Mouse (Mus musculus) midbrain, embryonic 16.5 days (tissue): ENCODE data around the gene Pdia6. TPM values are rescaled to one million over a fixed set of nuclear protein-coding genes. Genes with fewer than 3 reads are reported as not detected.

Experiments
- ATAC-seq: fragments of 200-750 bp; cut with Nextera tagmentation; 2 replicates; pipeline ENCODE4 v1.8.0; 2017; ENCODE audit warnings: moderate TSS enrichment
- H3K27ac ChIP-seq: fragments of 300-500 bp; sonication (generic); 2 replicates; pipeline ENCODE4 v1.5.1; 2014; ENCODE audit warnings: mild to moderate bottlenecking, low read length, mixed read lengths
- H3K27me3 ChIP-seq: fragments of 300-500 bp; sonication (generic); 2 replicates; pipeline ENCODE4 v1.6.1; 2014; ENCODE audit warnings: low read depth, low read length, mixed read lengths; ENCODE audit not compliant: control insufficient read depth, insufficient read depth
- H3K36me3 ChIP-seq: fragments of 300-500 bp; sonication (generic); 2 replicates; pipeline ENCODE4 v1.6.1; 2014; ENCODE audit warnings: mild to moderate bottlenecking, low read length, moderate library complexity, mixed read lengths; ENCODE audit not compliant: control insufficient read depth, insufficient read depth
- H3K4me1 ChIP-seq: fragments of 300-500 bp; sonication (generic); 2 replicates; pipeline ENCODE4 v1.6.1; 2014; ENCODE audit warnings: mild to moderate bottlenecking, low read length, mixed read lengths; ENCODE audit not compliant: control insufficient read depth, insufficient read depth
- H3K4me2 ChIP-seq: fragments of 300-500 bp; sonication (generic); 2 replicates; pipeline ENCODE4 v1.6.1; 2014; ENCODE audit warnings: mild to moderate bottlenecking, low read length, mixed read lengths
- H3K4me3 ChIP-seq: fragments of 300-500 bp; sonication (generic); 2 replicates; pipeline ENCODE4 v1.5.1; 2014; ENCODE audit warnings: low read depth, mild to moderate bottlenecking, low read length, moderate library complexity, mixed read lengths
- H3K9ac ChIP-seq: fragments of 300-500 bp; sonication (generic); 2 replicates; pipeline ENCODE4 v1.6.1; 2014; ENCODE audit warnings: low read depth, low read length, mixed read lengths
- H3K9me3 ChIP-seq: fragments of 300-500 bp; sonication (generic); replicated peaks from 2 replicates; pipeline ENCODE4 v1.6.1; 2014; ENCODE audit warnings: mild to moderate bottlenecking, low read length, mixed read lengths; ENCODE audit not compliant: control insufficient read depth, poor library complexity, severe bottlenecking
- WGBS: fragments of 180-500 bp; shearing (Covaris S2); extraction: QIAGEN DNeasy Blood & Tissue Kit; methylation state at CpG from one replicate; pipeline ENCODE4 v1.1.7; 2014; 5-methylcytosine and 5-hydroxymethylcytosine counted together
- polyA plus RNA-seq: library from polyadenylated mRNA; unstranded; fragments of >200 nt; fragmentation: Nextera tagmentation; extraction: Ambion mirVana; gene quantifications from 2 replicates; pipeline ENCODE4 v1.2.1, GENCODE M21; 2015

Gene Pdia6
- polyA plus RNA-seq = 273 and 301 TPM in 2 replicates

DNA sequence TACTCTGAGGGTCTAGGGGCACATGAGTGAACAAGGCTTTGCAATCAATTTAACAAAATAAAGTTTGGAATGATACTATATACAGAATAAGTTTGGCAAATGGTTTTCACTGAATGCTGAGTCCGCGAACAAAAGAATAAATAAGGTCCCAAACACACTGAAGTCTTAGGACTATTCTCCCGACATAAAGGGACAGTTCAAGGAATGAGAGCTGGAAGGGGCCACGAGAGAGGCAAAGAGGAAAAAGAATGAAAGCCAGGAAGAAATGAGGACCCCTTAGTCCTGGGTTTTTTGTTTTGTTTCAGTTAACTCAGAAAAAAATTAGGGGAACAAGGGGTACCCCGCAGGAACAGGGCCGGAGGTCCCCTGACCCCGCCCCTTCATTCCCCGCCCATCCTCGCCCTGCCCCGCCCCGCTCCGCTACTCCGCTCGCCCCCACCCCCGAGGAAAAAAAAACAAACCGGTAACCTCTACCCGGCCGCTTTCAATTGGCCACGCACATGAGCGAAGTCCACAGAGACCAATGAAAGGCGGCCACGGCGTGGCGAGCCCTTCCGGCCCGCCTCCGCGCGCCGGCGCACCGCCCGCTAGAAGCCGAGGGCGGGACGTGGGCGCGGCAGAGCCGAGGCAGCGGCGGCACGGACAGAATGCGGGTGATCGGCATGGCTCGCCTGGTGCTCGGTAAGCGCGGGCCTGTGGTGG, at the start of gene Pdia6:
Gene Pdia6, plus strand, starts transcription at position 575 of the 702 bp plus-strand sequence.
- WGBS = under 1% methylated on average over 41 of the region's 48 CpGs
- Histone ChIP-seq H3K9ac (peak within 1 kb of the TSS; percentile 90), H3K4me1 (peaks cover 29% of the 10 kb centered on the region), H3K4me3 (peak within 1 kb of the TSS; percentile 92), H3K4me2 (peak within 1 kb of the TSS; percentile 84), H3K9me3 (no peaks in the 10 kb centered on the region), H3K27me3 (no peaks in the 10 kb centered on the region), H3K27ac (peak within 1 kb of the TSS; percentile 83), H3K36me3 (peaks cover 7% of the 10 kb centered on the region)
- peak; percentile 99 for ATAC-seq

DNA sequence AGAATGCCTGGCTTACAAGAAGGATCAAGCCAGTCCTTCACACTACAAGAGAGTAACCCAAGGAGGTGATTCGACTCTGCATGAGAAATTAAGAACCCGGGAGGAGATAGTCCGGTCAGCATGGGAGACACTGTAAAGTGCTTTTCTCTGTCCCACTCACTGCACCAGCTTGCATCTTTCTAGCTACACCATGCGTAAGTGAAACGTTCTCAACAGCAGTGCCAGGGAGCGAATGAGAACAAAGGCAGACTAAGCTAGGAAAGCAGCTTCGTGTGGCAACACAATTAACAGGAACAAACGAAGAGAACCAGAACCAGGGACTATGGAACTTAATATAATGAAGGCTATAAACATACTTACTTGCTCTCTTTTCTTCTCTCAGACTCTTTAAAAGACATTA, 48.0 kb upstream of the Pdia6 start:
- no peak for ATAC-seq
- no peak overlapping the region for H3K27ac ChIP-seq
- 36% methylated on average over 8 of the region's 8 CpGs for WGBS
- H3K27me3 ChIP-seq = no peaks in the 10 kb centered on the region
- no peak overlapping the region for H3K9ac ChIP-seq
- no peak overlapping the region for H3K4me3 ChIP-seq
- H3K4me2 ChIP-seq = no peak overlapping the region
- no peaks in the 10 kb centered on the region for H3K4me1 ChIP-seq
- H3K9me3 ChIP-seq = no peaks in the 10 kb centered on the region
- no peaks in the 10 kb centered on the region for H3K36me3 ChIP-seq

DNA sequence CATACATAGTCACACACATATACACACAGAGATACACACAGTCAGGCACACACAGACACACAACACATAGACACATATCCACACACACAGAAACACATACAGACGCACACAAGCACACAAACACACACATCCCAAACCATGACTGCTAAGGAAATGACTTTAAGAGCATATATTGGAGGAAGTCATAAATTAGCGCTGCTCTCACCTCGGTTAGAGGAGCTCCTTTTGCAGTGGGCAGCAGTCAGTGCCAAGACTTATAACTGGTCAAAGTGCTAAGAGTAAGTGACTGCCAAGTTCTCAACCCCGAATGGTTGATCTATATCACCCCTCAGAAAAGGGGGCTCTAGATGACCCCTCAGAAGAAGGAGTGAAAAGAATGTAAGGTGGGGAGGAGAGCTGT, 47.2 kb upstream of the Pdia6 start:
- no peak overlapping the region for H3K9ac ChIP-seq
- no peaks in the 10 kb centered on the region for H3K9me3 ChIP-seq
- 87% methylated on average over 4 of the region's 4 CpGs for WGBS
- no peaks in the 10 kb centered on the region for H3K36me3 ChIP-seq
- no peak overlapping the region for H3K27ac ChIP-seq
- no peaks in the 10 kb centered on the region for H3K4me1 ChIP-seq
- H3K27me3 ChIP-seq = no peaks in the 10 kb centered on the region
- no peak overlapping the region for H3K4me2 ChIP-seq
- ATAC-seq = no peak
- H3K4me3 ChIP-seq = no peak overlapping the region

DNA sequence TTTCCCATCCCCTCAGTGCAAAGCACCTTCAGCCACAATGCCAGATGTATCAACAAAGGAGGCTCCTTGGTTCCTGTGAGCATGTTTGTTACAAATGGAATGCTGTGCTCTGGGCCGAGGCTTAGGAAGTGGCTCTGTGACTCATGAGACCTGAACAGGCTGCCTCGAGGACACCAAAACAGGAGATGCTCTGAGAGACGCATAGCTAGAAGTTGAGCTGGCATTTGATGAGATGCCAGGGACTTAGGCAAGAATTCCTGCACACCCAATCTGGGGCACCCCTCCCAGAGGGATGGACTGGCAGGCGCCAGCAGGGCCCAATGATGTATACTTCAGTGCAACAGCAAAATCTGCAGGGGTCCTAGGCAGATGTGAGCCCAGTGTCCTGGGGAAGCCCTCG, 45.7 kb upstream of the Pdia6 start:
- no peaks in the 10 kb centered on the region for H3K9me3 ChIP-seq
- no peaks in the 10 kb centered on the region for H3K36me3 ChIP-seq
- no peaks in the 10 kb centered on the region for H3K27me3 ChIP-seq
- no peak overlapping the region for H3K9ac ChIP-seq
- no peak for ATAC-seq
- H3K4me2 ChIP-seq = no peak overlapping the region
- no peaks in the 10 kb centered on the region for H3K4me1 ChIP-seq
- H3K27ac ChIP-seq = no peak overlapping the region
- WGBS = 78% methylated on average over 5 of the region's 5 CpGs
- no peak overlapping the region for H3K4me3 ChIP-seq

DNA sequence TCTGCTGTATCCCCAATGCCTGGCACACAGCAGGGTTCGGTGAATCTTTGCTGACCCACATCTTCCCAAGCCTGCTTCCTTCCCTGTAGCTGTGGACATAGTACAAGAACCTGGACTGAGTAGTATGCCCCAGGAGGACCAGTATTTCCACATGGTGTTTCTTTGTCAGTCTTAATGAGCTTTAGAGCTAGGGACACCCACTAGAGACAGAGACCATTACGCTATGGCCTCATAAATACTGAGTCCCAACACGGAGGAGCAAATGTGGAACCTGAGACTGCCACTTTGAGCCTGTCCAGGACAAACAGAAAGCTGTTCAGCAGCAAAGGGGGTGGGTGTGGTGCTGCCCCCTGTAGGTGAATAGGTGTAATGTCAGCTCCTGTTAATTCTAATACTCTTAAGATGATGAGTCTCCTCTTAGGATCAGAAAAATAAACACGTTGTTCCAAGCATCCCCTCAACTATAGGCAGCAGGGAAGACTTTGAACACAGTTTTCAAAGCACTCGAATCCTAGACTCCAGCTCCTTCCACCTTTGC, 44.4 kb upstream of the Pdia6 start:
- Histone ChIP-seq H3K9ac (no peak overlapping the region), H3K4me1 (no peaks in the 10 kb centered on the region), H3K4me3 (no peak overlapping the region), H3K4me2 (no peak overlapping the region), H3K27me3 (no peaks in the 10 kb centered on the region), H3K9me3 (no peaks in the 10 kb centered on the region), H3K27ac (no peak overlapping the region), H3K36me3 (no peaks in the 10 kb centered on the region)
- WGBS = 49% methylated on average over 5 of the region's 5 CpGs
- no peak for ATAC-seq

DNA sequence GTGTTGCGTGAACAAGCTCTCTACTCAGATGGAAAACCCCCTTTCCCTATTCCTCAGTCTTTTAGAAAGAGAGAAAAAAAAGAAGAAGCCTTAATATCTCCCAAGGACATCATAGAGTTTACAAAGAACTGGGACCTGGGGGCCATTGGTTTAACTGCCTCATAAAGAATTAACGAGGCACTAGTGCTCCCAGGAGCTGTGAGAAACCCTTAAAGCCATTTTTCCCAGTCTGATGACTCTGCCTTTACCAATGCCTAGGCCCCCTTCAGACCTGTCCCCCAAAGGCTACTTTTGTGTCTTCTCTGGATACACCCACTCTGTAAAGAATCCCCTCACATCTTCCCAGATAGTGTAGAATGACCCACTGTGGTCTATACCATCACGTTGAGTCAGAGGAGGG, 43.3 kb upstream of the Pdia6 start:
- peaks cover 3% of the 10 kb centered on the region; the same call in 1 of the 2 replicates for H3K4me1 ChIP-seq
- WGBS = 62% methylated on average over 3 of the region's 3 CpGs
- H3K9me3 ChIP-seq = no peaks in the 10 kb centered on the region
- H3K27ac ChIP-seq = no peak overlapping the region
- H3K36me3 ChIP-seq = no peaks in the 10 kb centered on the region
- no peak overlapping the region for H3K4me2 ChIP-seq
- no peak overlapping the region for H3K4me3 ChIP-seq
- no peak overlapping the region for H3K9ac ChIP-seq
- 0 out of 2 replicates have a peak, but pooled peaks have one; percentile 12 for ATAC-seq
- H3K27me3 ChIP-seq = no peaks in the 10 kb centered on the region

DNA sequence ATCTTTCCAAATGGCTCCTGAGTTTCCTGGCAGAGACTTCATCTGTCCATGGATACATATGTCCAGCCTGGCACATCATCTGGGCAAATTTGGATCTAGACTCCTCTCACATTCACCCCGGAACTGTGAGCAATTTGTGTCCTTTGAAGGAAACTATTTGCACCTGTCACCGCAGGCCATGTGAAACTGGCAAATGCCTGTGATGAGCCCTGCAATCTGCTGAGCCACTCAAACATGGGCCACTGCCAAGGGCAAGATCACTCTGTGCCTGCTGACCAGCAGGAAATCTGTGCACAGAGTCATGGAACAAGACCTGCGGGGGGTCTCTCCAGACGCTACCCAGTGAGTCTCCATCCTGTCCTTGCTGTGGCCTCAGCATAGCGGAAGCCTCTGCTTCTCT, 41.3 kb upstream of the Pdia6 start:
- no peak overlapping the region for H3K4me2 ChIP-seq

DNA sequence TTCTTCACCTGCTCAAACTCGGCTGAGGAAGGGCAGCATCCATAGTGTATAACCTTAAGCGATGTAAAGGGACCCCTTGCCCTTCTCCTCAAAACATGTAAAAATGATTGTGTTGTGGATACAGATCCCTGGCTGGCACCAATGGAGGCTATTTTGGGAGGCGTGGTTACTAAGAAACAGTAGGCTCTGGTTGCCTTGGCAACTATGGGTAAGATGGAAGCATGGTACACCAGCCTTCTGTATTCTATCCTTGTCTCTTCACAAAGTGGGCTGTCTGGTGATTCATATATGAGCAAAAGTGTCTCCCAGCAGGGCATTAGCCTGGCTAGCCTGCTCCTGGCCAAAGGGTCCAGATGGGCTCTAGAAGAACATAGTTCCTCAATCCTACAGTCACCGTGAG, 38.4 kb upstream of the Pdia6 start:
- peak; percentile 71; the same call in 1 of the 2 replicates for ATAC-seq
- Histone ChIP-seq H3K4me2 (no peak overlapping the region), H3K4me1 (peaks cover 3% of the 10 kb centered on the region; the same call in 1 of the 2 replicates), H3K36me3 (no peaks in the 10 kb centered on the region), H3K9me3 (no peaks in the 10 kb centered on the region), H3K4me3 (no peak overlapping the region), H3K9ac (no peak overlapping the region), H3K27ac (peak overlapping the region; percentile 30; the same call in 1 of the 2 replicates), H3K27me3 (no peaks in the 10 kb centered on the region)
- WGBS = 72% methylated on average over 4 of the region's 4 CpGs

More for the DNA sequence above, 41.3 kb upstream of the Pdia6 start:
- no peaks in the 10 kb centered on the region for H3K27me3 ChIP-seq
- no peaks in the 10 kb centered on the region for H3K9me3 ChIP-seq
- whole genome bisulfite sequencing = 75% methylated on average over 5 of the region's 5 CpGs
- peaks cover 3% of the 10 kb centered on the region; the same call in 1 of the 2 replicates for H3K4me1 ChIP-seq
- H3K36me3 ChIP-seq = no peaks in the 10 kb centered on the region
- no peak for ATAC-seq
- H3K27ac ChIP-seq = no peak overlapping the region
- H3K4me3 ChIP-seq = no peak overlapping the region
- H3K9ac ChIP-seq = no peak overlapping the region

DNA sequence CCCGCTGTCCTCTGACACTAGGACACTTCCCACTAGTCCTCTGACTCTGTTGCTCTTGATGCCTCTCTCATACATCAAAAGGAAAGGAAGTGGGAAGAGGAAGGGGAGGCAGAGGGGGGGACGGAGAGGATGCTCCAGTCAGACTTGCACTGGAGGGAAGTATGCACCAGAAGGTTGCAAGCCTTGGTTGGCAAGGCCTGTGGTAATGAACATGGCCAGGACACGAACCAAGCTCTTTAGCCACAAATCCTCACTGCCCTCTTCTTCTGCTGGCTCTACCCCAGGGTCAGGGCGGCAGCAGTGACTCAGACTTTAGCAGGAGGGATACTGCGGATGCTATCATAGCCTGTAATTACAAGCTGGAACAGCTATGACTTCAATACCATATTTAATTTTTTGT, 35.8 kb upstream of the Pdia6 start:
- Histone ChIP-seq H3K4me3 (no peak overlapping the region), H3K27ac (no peak overlapping the region), H3K27me3 (no peaks in the 10 kb centered on the region), H3K9ac (no peak overlapping the region), H3K36me3 (no peaks in the 10 kb centered on the region), H3K4me1 (peaks cover 6% of the 10 kb centered on the region), H3K4me2 (no peak overlapping the region), H3K9me3 (no peaks in the 10 kb centered on the region)
- 81% methylated on average over 5 of the region's 5 CpGs for WGBS
- no peak for ATAC-seq
